Mouse (Mus musculus): Measurements from ENCODE around the gene Krtap4-2.

Gene Krtap4-2

DNA sequence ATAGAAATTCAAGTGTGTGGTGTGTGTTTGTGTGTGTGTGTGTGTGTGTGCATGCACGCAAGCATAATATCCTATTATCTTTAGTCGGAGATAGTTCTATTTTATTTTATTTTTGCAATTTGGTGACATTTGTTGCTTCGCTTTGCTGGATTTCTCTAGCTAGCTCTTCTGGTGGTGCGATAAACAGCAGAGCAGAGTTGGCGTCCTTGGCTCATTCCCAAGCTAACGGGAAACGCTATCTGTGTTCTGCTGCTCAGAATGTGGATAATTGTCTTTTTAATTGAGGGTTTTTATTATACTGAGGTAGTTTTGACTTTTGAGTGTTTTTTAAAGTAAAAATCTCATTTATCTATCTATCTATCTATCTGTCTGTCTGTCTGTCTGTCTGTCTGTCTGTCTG, 49.8 kb downstream of the Krtap4-2 start:
- no peak for DNase-seq

Data from cerebellum, postnatal 10 days (tissue).